Mouse (Mus musculus): ENCODE measurements at regions not wholly inside any gene's neighbourhood (a gene's known extent, or its start where the extent isn't known, plus 50 kb on each side); places are given as distances from the start of the nearest gene placed in this dataset.

GRCm38 (mm10) chr7:119364268-119364596, 94.9 kb downstream of the Gp2 start (continued):
- no peak for TF ChIP-seq TCF12 (IDR thresholded peaks at IDR 0.05; ENCODE audit: low read depth, low read length)
- TF ChIP-seq POLR2AphosphoS5 (IDR thresholded peaks at IDR 0.05; ENCODE audit: borderline replicate concordance, low read depth, low read length) = no peak

- H3K4me3 ChIP-seq (ENCODE audit: control insufficient read depth in 1 of 2, insufficient read depth in 1 of 2, low read depth in 2 of 2, low read length in 2 of 2) = no peak overlapping the region
These were observed 95.4 kb downstream of the Gp2 start for GRCm38 (mm10) chr7:119363552-119364267.

GRCm38 (mm10) chr7:119357338-119357737, 101.7 kb downstream of the Gp2 start:
- no peaks in the 10 kb centered on the region for H3K9me3 ChIP-seq (replicated peaks; ENCODE audit: insufficient read depth, low read length)
- H3K4me3 ChIP-seq (ENCODE audit: control insufficient read depth in 1 of 2, insufficient read depth in 1 of 2, low read depth in 2 of 2, low read length in 2 of 2) = no peak overlapping the region
- H3K9ac ChIP-seq (ENCODE audit: control insufficient read depth, low read depth, low read length, poor library complexity, severe bottlenecking) = no peak overlapping the region
- no peaks in the 10 kb centered on the region for H3K4me1 ChIP-seq (ENCODE audit: control insufficient read depth in 1 of 2, insufficient read depth in 2 of 2, low read length in 2 of 2)
- no peaks in the 10 kb centered on the region for H3K79me2 ChIP-seq (ENCODE audit: control insufficient read depth, insufficient read depth, low read length, poor library complexity)
- TF ChIP-seq CTCF (IDR thresholded peaks at IDR 0.05 in 2 of 3, conservative IDR thresholded peaks at IDR 0.05 in 1 of 3; ENCODE audit: control insufficient read depth in 1 of 3, insufficient read depth in 1 of 3, low read depth in 2 of 3, low read length in 3 of 3, poor library complexity in 1 of 3, severe bottlenecking in 1 of 3) (no peak), MXI1 (IDR thresholded peaks at IDR 0.05; ENCODE audit: low read depth, low read length) (no peak), CHD2 (IDR thresholded peaks at IDR 0.05; ENCODE audit: low read length) (no peak), ZKSCAN1 (IDR thresholded peaks at IDR 0.05; ENCODE audit: low read depth, low read length) (no peak), GATA1 (IDR thresholded peaks at IDR 0.05; ENCODE audit: low read depth, low read length) (no peak), ETS1 (IDR thresholded peaks at IDR 0.05; ENCODE audit: low read depth, low read length) (no peak), CHD1 (IDR thresholded peaks at IDR 0.05; ENCODE audit: low read depth, low read length) (no peak), ZC3H11A (IDR thresholded peaks at IDR 0.05; ENCODE audit: low read depth, low read length) (no peak), ZMIZ1 (IDR thresholded peaks at IDR 0.05; ENCODE audit: low read depth, low read length) (no peak), MYB (IDR thresholded peaks at IDR 0.05; ENCODE audit: low read depth, low read length) (no peak), NELFE (IDR thresholded peaks at IDR 0.05; ENCODE audit: low read depth, low read length) (no peak), MAX (IDR thresholded peaks at IDR 0.05; ENCODE audit: low read length) (no peak)
- no peak overlapping the region for H3K27ac ChIP-seq (ENCODE audit: control insufficient read depth, low read depth, low read length)
- no peak for DNase-seq (ENCODE audit: low read depth, low spot score)
- H3K27me3 ChIP-seq (ENCODE audit: control insufficient read depth in 1 of 2, insufficient read depth in 2 of 2, low read length in 2 of 2) = 0 out of 4 replicates have a peak, but pooled peaks cover 0 to 2% of the 10 kb centered on the region in 2 experiments
- no peaks in the 10 kb centered on the region for H3K36me3 ChIP-seq (ENCODE audit: control insufficient read depth in 1 of 2, insufficient read depth in 2 of 2, low read length in 2 of 2)

More at GRCm38 (mm10) chr7:119363552-119364267, 95.4 kb downstream of the Gp2 start:
- Histone ChIP-seq H3K36me3 (ENCODE audit: control insufficient read depth in 1 of 2, insufficient read depth in 2 of 2, low read length in 2 of 2) (no peaks in the 10 kb centered on the region), H3K4me1 (ENCODE audit: control insufficient read depth in 1 of 2, insufficient read depth in 2 of 2, low read length in 2 of 2) (no peaks in the 10 kb centered on the region), H3K27ac (ENCODE audit: control insufficient read depth, low read depth, low read length) (no peak overlapping the region), H3K79me2 (ENCODE audit: control insufficient read depth, insufficient read depth, low read length, poor library complexity) (no peaks in the 10 kb centered on the region), H3K9ac (ENCODE audit: control insufficient read depth, low read depth, low read length, poor library complexity, severe bottlenecking) (no peak overlapping the region), H3K27me3 (ENCODE audit: control insufficient read depth in 1 of 2, insufficient read depth in 2 of 2, low read length in 2 of 2) (0 out of 4 replicates have a peak, but pooled peaks cover 0 to 2% of the 10 kb centered on the region in 2 experiments), H3K9me3 (replicated peaks; ENCODE audit: insufficient read depth, low read length) (no peaks in the 10 kb centered on the region)
- no peak for DNase-seq (ENCODE audit: low read depth, low spot score)
- TF ChIP-seq UBTF (IDR thresholded peaks at IDR 0.05; ENCODE audit: borderline replicate concordance, insufficient read depth, low read depth, low read length) (no peak), CHD2 (IDR thresholded peaks at IDR 0.05; ENCODE audit: low read length) (no peak), MAFK (IDR thresholded peaks at IDR 0.05; ENCODE audit: borderline replicate concordance, low read depth, low read length) (no peak), TAL1 (IDR thresholded peaks at IDR 0.05; ENCODE audit: low read length) (no peak), MAX (IDR thresholded peaks at IDR 0.05; ENCODE audit: low read length) (no peak), ZMIZ1 (IDR thresholded peaks at IDR 0.05; ENCODE audit: low read depth, low read length) (no peak), SMC3 (IDR thresholded peaks at IDR 0.05; ENCODE audit: low read depth, low read length) (no peak), EP300 (IDR thresholded peaks at IDR 0.05; ENCODE audit: low read depth in 1 of 2, low read length in 2 of 2) (no peak), E2F4 (IDR thresholded peaks at IDR 0.05; ENCODE audit: borderline replicate concordance, low read depth, low read length) (no peak), POLR2AphosphoS5 (IDR thresholded peaks at IDR 0.05; ENCODE audit: borderline replicate concordance, low read depth, low read length) (no peak), MEF2A (IDR thresholded peaks at IDR 0.05; ENCODE audit: extremely low read depth, insufficient replicate concordance, low read depth, low read length, poor library complexity, severe bottlenecking) (no peak)

Measured in MEL (cell line).